Mouse (Mus musculus) left cerebral cortex, adult 9 months (tissue): ENCODE measurements at regions not wholly inside any gene's neighbourhood (a gene's known extent, or its start where the extent isn't known, plus 50 kb on each side); places are given as distances from the start of the nearest gene placed in this dataset.

ENCODE experiments used
- DNase-seq, 2 experiments: peaks; one replicate each; pipeline ENCODE4 v3.0.0; 2022; ENCODE audit warnings: low spot score in 2 of 2

DNA sequence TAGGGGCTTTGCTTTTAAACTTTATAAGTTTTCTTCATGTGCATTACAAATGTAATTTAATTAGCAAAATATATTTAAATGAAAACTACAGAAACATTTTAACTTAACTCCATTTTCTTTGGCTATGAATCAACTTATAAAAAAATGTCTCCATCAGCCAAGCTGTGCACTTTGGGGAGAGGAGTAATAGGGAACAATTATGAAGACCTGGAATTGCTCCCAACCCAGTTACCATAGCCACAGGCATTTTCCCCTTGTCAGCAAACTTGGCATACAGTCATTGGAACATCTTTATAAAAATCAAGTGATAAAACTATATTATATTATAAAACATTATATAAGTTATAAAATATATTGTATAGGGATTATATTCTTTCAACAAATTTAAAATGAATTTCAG, 65.0 kb downstream of the Atxn7l3b start:
- DNase-seq: no peak

DNA sequence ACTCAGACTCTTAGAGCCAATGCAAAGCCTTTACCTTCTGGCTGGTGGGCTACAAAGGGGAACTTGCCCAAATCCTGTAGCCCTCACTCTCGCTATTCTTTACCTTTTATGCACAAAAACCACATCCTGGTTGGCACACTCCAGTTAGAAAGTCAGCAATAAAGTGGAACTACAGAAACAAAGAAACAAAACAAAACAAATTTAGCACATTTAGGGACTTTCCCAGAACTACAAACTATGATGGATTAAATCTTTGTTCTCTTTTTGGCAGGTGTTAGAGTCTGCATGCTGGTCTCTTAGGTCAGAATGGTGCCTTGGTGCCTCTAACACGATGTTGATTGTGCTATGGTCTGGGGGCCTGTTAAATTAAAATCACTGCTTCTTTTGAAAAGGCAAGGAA, 65.4 kb downstream of the Atxn7l3b start:
- no peak for DNase-seq

DNA sequence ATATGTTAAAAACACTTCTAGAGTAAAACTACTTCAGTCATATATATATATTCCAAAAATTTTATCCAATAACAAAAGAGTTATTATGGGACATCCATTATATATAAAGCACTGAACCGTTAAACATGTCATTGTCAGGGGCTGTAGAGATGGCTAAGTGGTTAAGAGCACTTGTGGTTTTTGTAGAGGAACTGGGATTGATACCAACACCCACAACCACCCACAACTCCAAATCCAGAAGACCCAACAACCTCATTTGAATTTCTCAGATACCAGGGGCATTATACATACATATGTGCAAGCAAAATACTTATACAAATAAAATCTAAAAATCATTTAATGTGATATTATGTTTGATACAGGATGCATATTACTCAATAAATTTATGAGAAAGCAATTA, 76.8 kb downstream of the Atxn7l3b start:
- no peak for DNase-seq

GRCm38 (mm10) chr10:112846225-112846624, 82.6 kb downstream of the Atxn7l3b start:
- no peak for DNase-seq

- no peak for DNase-seq
Measured at GRCm38 (mm10) chr10:112837400-112838035, 91.3 kb downstream of the Atxn7l3b start.

GRCm38 (mm10) chr10:112835970-112836369, 92.8 kb downstream of the Atxn7l3b start:
- no peak for DNase-seq

DNA sequence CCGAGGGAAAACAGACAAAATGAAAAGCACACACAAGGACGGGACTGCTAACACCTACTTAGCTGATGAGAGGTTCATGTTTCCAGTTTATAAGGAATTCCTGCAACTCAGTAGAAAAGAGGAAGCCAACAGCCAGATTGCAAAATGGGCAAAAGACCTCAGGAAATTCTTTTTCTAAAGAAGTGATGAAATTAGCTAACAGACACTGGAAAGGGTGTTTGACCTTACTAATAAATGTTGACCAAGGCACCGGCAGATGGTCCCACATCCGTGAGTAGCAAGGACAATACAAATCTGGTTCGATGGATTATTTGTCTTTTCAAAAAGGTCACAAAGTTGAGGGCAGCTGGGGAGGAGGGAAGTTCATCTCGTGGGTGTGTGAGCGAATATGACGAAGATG, 93.3 kb downstream of the Atxn7l3b start:
- no peak for DNase-seq

DNA sequence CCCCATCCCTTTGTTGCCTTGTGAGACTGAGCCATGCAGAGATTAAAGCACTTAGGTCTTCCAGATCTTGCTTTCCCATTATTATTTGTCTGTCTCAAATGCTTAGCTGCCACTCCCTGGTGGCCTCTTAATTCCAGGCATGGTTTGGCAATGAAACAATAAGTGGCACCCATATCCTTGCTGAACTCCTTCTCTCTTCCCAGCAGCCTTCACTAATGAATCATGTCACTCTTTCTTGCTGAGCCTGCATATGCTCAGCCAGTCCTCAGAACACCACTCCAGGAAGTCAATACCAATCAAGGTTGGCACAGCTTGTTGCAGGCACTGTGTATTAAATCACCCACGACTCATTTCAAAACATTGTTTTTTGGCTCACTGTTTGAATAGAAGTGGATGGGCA, 118.6 kb downstream of the Atxn7l3b start:
- DNase-seq: no peak

DNA sequence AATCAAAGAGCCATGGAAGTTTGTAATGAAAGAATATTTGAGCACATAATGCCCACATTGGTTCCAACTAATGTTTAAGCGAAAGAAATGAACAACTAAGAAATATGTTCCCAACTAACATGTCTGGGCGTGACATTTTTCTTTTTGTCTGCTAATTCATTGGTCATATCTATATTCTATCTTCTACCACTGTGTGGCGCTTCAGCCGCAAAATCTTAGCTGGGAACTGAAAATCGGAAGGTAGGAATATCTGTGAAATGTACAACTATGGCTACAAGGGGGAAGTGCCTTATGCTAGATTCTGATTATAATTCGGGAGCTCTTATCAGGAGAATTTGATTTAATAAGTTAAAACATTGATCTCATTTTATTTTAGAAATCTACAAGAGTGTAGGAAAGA, 125.2 kb downstream of the Atxn7l3b start:
- peak in 1 of 2 experiments; percentile 17 for DNase-seq

DNA sequence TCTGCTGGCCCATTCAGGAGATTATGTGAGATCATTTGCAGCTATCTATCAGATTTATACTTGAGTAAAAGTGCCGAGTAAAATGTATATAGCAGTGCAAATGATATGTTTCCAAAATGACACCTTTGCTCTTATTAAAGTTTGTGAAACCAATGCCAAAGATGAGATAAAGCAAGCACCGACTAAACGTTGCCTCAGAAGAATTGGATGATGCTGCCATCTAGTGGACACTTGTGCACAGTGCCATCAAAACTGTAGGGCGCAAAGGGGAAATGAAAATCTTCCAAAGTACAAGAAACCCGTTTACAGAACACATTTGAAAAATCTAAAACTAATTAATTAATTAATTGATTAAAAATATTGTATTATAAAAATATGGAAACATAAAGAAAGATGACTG, 127.2 kb downstream of the Atxn7l3b start:
- peak in 1 of 2 experiments; percentile 48 for DNase-seq

DNA sequence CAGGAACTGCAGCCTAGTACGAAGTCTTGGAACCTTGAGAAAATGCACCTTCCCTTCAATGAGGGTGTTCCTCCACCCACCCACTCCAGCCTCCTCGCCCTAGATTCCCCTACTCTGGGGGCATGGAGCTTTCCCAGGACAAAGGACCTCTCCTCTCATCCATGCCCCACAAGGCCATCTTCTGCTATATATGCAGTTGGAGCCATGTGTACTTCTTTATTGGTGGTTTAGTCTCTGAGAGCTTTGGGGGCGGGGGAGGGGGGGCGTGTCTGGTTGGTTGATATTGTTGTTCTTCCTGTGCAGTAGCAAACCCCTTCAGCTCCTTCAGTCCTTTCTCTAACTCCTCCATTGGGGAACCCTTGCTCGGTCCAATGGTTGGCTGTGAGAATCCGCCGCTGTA, 130.2 kb downstream of the Atxn7l3b start:
- DNase-seq: no peak

DNA sequence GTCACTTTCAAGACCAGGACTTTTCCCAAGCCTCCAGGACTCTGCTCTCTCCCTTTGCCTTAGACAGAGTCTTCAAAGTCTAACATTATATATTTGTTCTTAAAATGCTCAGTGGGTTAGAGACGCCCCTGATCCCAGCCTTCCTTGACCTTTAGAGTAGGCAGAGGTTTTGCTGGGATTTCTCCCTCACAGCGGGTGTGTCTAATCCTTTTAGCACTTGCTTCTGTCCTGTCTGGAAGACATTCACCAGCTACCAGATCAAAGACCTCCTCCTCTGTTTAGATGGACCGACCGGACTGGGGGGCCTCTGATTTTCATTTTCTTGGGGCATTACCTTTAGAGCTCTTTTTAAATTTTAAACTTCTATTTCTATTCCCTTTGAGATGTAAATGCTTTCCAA, 130.7 kb downstream of the Atxn7l3b start:
- DNase-seq: no peak

GRCm38 (mm10) chr10:112795938-112796337, 132.9 kb downstream of the Atxn7l3b start:
- DNase-seq: no peak

- no peak for DNase-seq
Measured at GRCm38 (mm10) chr10:112795473-112795872, 133.3 kb downstream of the Atxn7l3b start.

GRCm38 (mm10) chr10:112788236-112788635, 140.6 kb downstream of the Atxn7l3b start:
- DNase-seq: peak in 1 of 2 experiments; percentile 18

DNA sequence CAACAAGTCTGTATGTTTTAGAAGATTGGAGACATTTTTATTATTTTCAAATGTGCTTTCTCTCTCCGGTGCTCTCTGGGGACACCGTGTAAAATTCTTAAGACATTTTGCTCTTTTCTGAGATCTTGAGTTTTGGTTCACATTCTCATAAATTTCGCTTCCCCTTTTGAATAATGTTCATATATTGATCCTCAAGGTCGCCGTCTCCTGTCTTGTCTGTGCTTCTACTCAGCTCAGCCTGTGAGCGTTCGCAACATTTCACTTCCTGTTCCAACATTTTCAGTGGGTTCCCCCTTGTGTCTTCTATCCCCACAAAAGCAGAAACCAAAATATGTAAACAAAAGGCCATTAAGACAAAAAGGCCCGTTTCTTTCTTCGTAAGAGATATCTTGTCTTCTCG, 154.5 kb downstream of the Atxn7l3b start:
- DNase-seq: no peak

GRCm38 (mm10) chr10:112746683-112747082, 182.1 kb downstream of the Atxn7l3b start:
- DNase-seq: peak; percentile 4 to 38

- DNase-seq: no peak
Measured at GRCm38 (mm10) chr10:112743527-112743926, 185.3 kb downstream of the Atxn7l3b start.

DNA sequence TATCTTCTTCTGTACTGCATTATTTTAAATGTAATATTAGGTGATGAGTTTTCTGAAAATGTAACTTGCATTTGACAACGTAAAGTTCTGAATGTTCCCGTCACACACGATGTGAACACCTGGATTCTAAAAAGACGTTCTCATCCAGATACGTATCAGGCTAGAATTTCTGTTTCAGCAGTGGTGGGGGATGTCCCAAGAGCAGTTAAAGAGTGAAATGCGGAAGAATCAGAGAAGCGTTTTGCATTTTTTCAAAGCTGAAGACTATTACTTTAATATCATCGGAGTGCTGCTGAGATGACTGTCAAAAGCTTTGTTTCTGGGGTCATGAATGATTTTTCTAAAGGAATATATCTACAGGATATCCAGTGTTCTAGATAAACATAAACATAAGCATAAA, 186.7 kb downstream of the Atxn7l3b start:
- DNase-seq: no peak
